10 mouse cellular contexts compared by ENCODE assay signal in the genomic region with DNA sequence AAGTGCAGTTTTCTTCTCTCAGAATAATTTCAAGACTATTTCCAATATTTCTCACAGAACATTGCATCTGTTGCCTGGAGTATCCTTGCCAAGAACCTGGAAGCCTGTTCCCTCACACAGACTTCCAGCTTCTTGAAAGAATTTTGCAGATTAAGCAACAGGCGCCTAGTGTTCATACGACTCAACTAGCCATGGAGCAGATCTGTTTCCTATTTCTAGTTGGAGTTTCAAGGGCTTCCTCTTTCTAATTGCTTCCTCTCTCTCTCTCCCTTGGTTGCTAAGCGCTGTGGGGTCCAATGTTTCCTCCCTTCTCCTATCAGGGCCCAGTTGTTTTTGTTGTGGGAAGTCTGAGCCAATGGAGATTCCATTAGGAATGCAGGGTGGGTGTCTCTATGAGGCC. TPM values are rescaled to one million over a fixed set of nuclear protein-coding genes. Genes with fewer than 3 reads are reported as not detected.
DNase-seq lines count a peak whose midpoint lies in the region; ATAC-seq and TF ChIP-seq lines count a peak whose summit lies in the region.
"Had no signal": no experiment of that assay in that cellular context is flagged by ENCODE, and none has a peak within 500 bp of the region (broad histone marks: within the 10 kb centered on the region; RNA-seq: fewer than 3 reads in every experiment).

No protein-coding gene starts in this region.

- H3K9ac ChIP-seq in embryonic facial prominence, embryonic 15.5 days, result no peak overlapping the region
- H3K9ac ChIP-seq in intestine, postnatal 0 days (ENCODE audit: low read depth, low read length), result no peak overlapping the region

- no peak overlapping the region for H3K4me3 ChIP-seq in kidney, adult 2 months (ENCODE audit: insufficient read depth, low read depth, low read length)
- no peak overlapping the region for H3K4me3 ChIP-seq in lung, adult 2 months (replicated peaks; ENCODE audit: extremely low read depth, low read depth, low read length)
- H3K4me3 ChIP-seq in embryonic facial prominence, embryonic 15.5 days (replicated peaks), result no peak overlapping the region
- H3K4me3 ChIP-seq in intestine, postnatal 0 days (ENCODE audit: low read depth, low read length), result no peak overlapping the region

- no peak for TF ChIP-seq CTCF in kidney, adult 2 months (conservative IDR thresholded peaks at IDR 0.05; ENCODE audit: insufficient read depth, insufficient read length, low read depth, low read length)
- no peak for TF ChIP-seq CTCF in lung, adult 2 months (IDR thresholded peaks at IDR 0.05; ENCODE audit: insufficient read depth, low read length)
- TF ChIP-seq CTCF in intestine, postnatal 0 days (IDR thresholded peaks at IDR 0.05; ENCODE audit: low read depth), result no peak

- ATAC-seq in embryonic facial prominence, embryonic 15.5 days (ENCODE audit: insufficient number of reproducible peaks, low FRiP score, low TSS enrichment, low read depth), result 0 out of 2 replicates have a peak, but pooled peaks have one; percentile 45
- ATAC-seq in intestine, postnatal 0 days, result no peak

- no peaks in the 10 kb centered on the region for H3K9me3 ChIP-seq in embryonic facial prominence, embryonic 15.5 days (replicated peaks)
- no peaks in the 10 kb centered on the region for H3K9me3 ChIP-seq in intestine, postnatal 0 days (ENCODE audit: control insufficient read depth)
- H3K9me3 ChIP-seq: G1E had no signal

- H3K27ac ChIP-seq in kidney, adult 2 months (ENCODE audit: insufficient read depth, low read depth, low read length), result no peak overlapping the region
- H3K27ac ChIP-seq in embryonic facial prominence, embryonic 15.5 days (replicated peaks), result peak overlapping the region; percentile 48
- H3K27ac ChIP-seq in intestine, postnatal 0 days (ENCODE audit: low read depth, low read length), result no peak overlapping the region

- peak; percentile 13 for DNase-seq in kidney, adult 2 months
- DNase-seq in kidney, postnatal 36 days, result no peak
- peak; percentile 31 for DNase-seq in lung, postnatal 10 days
- DNase-seq in lung, adult 2 months, result no peak
- peak; percentile 49 for DNase-seq in skeletal muscle tissue, adult 2 months (ENCODE audit: low read depth, low spot score)
- DNase-seq in B cell, adult 2 months, result no peak
- DNase-seq: thymus, postnatal 25 days had no signal

- no peak for TF ChIP-seq POLR2A in kidney, adult 2 months (IDR thresholded peaks at IDR 0.05; ENCODE audit: low read depth, low read length)
- no peak for TF ChIP-seq POLR2A in lung, adult 2 months (IDR thresholded peaks at IDR 0.05; ENCODE audit: borderline replicate concordance, extremely low read depth, low read depth, low read length)

- H3K27me3 ChIP-seq in kidney, adult 2 months (replicated peaks; ENCODE audit: control insufficient read depth, insufficient read depth, low read length), result no peaks in the 10 kb centered on the region
- no peaks in the 10 kb centered on the region for H3K27me3 ChIP-seq in embryonic facial prominence, embryonic 15.5 days
- H3K27me3 ChIP-seq in intestine, postnatal 0 days (replicated peaks; ENCODE audit: control insufficient read depth, insufficient read depth, low read length), result no peaks in the 10 kb centered on the region

- WGBS in kidney, adult 2 months, result 43% methylated on average over 3 of the region's 3 CpGs
- WGBS in lung, adult 2 months, result 34% methylated on average over 3 of the region's 3 CpGs
- WGBS in embryonic facial prominence, embryonic 15.5 days, result 20% methylated on average over 3 of the region's 3 CpGs
- 68% methylated on average over 3 of the region's 3 CpGs for WGBS in intestine, postnatal 0 days

- H3K4me1 ChIP-seq in kidney, adult 2 months (ENCODE audit: control insufficient read depth, insufficient read depth, low read length), result no peaks in the 10 kb centered on the region
- H3K4me1 ChIP-seq in lung, adult 2 months (ENCODE audit: control insufficient read depth, insufficient read depth, low read length), result peaks cover 3% of the 10 kb centered on the region; the same call in 1 of the 2 replicates
- H3K4me1 ChIP-seq in embryonic facial prominence, embryonic 15.5 days, result peaks cover 16% of the 10 kb centered on the region
- no peaks in the 10 kb centered on the region for H3K4me1 ChIP-seq in intestine, postnatal 0 days (replicated peaks; ENCODE audit: control insufficient read depth, insufficient read depth, low read length)

- no peaks in the 10 kb centered on the region for H3K36me3 ChIP-seq in kidney, adult 2 months (ENCODE audit: control insufficient read depth, insufficient read depth, low read length)
- no peaks in the 10 kb centered on the region for H3K36me3 ChIP-seq in embryonic facial prominence, embryonic 15.5 days
- no peaks in the 10 kb centered on the region for H3K36me3 ChIP-seq in intestine, postnatal 0 days (ENCODE audit: control insufficient read depth, insufficient read depth)
- H3K36me3 ChIP-seq: G1E had no signal

- no peak overlapping the region for H3K4me2 ChIP-seq in embryonic facial prominence, embryonic 15.5 days (replicated peaks)
- H3K4me2 ChIP-seq in intestine, postnatal 0 days (replicated peaks; ENCODE audit: low read depth), result no peak overlapping the region

RNA-seq across cellular contexts. Expression of a gene that starts 7.7 kb away (rescaled TPM):
- polyA plus RNA-seq in kidney, adult 2 months (2012; rRNA removed), result 8.4 and 9.7 TPM in 2 replicates
- 57.7 and 65.9 TPM in 2 replicates for polyA plus RNA-seq in lung, adult 2 months (2012; rRNA removed)
- 17.8 and 18.6 TPM in 2 replicates for polyA plus RNA-seq in embryonic facial prominence, embryonic 15.5 days (2015; fragmentation: Nextera tagmentation; extraction: Ambion mirVana)
- 5.2 and 5.5 TPM in 2 replicates for polyA plus RNA-seq in intestine, postnatal 0 days (2015; fragmentation: Nextera tagmentation; extraction: Ambion mirVana)
- polyA plus RNA-seq: G1E had no signal

Comparison
In these comparisons a context has a peak if more than half of its experiments do, and no peak if none do; other contexts are left out.
1. DNase-seq: peak in kidney, adult 2 months (single experiment), lung, postnatal 10 days (single experiment) and skeletal muscle tissue, adult 2 months (single experiment); none in kidney, postnatal 36 days (0 of 2), lung, adult 2 months (single experiment) and B cell, adult 2 months (0 of 2).